Mouse (Mus musculus) forebrain, postnatal 0 days (tissue): Measurements from ENCODE around the gene Thsd4. TPM values are rescaled to one million over a fixed set of nuclear protein-coding genes. Genes with fewer than 3 reads are reported as not detected.

Experiments
- ATAC-seq: fragments of 200-750 bp; cut with Nextera tagmentation; 2 replicates; pipeline ENCODE4 v1.8.0; 2017; ENCODE audit warnings: mild to moderate bottlenecking, moderate library complexity
- DNase-seq: peaks from one replicate; pipeline ENCODE4 v3.0.0-alpha.2; 2015
- H3K27ac ChIP-seq: fragments of 300-500 bp; sonication (generic); 2 replicates; pipeline ENCODE4 v1.5.1; 2014; ENCODE audit warnings: low read depth, mild to moderate bottlenecking, antibody characterized with exemption, low read length, moderate library complexity, mixed read lengths
- H3K27me3 ChIP-seq: fragments of 300-500 bp; sonication (generic); 2 replicates; pipeline ENCODE4 v1.6.1; 2014; ENCODE audit warnings: mild to moderate bottlenecking, low read length, mixed read lengths; ENCODE audit not compliant: insufficient read depth
- H3K36me3 ChIP-seq: fragments of 300-500 bp; sonication (generic); 2 replicates; pipeline ENCODE4 v1.6.1; 2014; ENCODE audit warnings: mild to moderate bottlenecking, moderate library complexity; ENCODE audit not compliant: insufficient read depth
- H3K4me1 ChIP-seq: fragments of 300-500 bp; sonication (generic); 2 replicates; pipeline ENCODE4 v1.6.1; 2014; ENCODE audit warnings: antibody characterized with exemption; ENCODE audit not compliant: insufficient read depth
- H3K4me2 ChIP-seq: fragments of 300-500 bp; sonication (generic); 2 replicates; pipeline ENCODE4 v1.6.1; 2014; ENCODE audit warnings: low read depth, mild to moderate bottlenecking, moderate library complexity
- H3K4me3 ChIP-seq: fragments of 300-500 bp; sonication (generic); 2 replicates; pipeline ENCODE4 v1.5.1; 2014; ENCODE audit warnings: low read depth, low read length, mixed read lengths
- H3K9ac ChIP-seq: fragments of 300-500 bp; sonication (generic); 2 replicates; pipeline ENCODE4 v1.6.1; 2014; ENCODE audit warnings: mild to moderate bottlenecking
- H3K9me3 ChIP-seq: fragments of 300-500 bp; sonication (generic); 2 replicates; pipeline ENCODE4 v1.6.1; 2016; ENCODE audit warnings: low read length
- CTCF ChIP-seq: sonication (generic); IDR thresholded peaks from 2 replicates; pipeline ENCODE4 v1.5.1; 2016; ENCODE audit warnings: antibody characterized with exemption, control low read depth, low read depth
- WGBS: fragments of 180-500 bp; shearing (Covaris S2); extraction: QIAGEN DNeasy Blood & Tissue Kit; methylation state at CpG from one replicate; pipeline ENCODE4 v1.1.7; 2014; 5-methylcytosine and 5-hydroxymethylcytosine counted together
- polyA plus RNA-seq: library from polyadenylated mRNA; unstranded; fragments of >200 nt; fragmentation: Nextera tagmentation; extraction: Ambion mirVana; gene quantifications from 2 replicates; pipeline ENCODE4 v1.2.1, GENCODE M21; 2015
- total RNA-seq: library from RNA; depleted of rRNA; stranded (reverse); fragments of >200 nt; gene quantifications from 2 replicates; pipeline ENCODE4 v1.2.3, GENCODE M21; 2014

Gene Thsd4
- total and polyA plus RNA-seq, 2 experiments from 2014 or later: 3.5 to 14.2 TPM

- no peak for ATAC-seq
Observed at GRCm38 (mm10) chr9:59949511-59949910, 572.3 kb downstream of the Thsd4 start.

GRCm38 (mm10) chr9:59948691-59949250, 573.1 kb downstream of the Thsd4 start:
- TF ChIP-seq CTCF: no peak
- DNase-seq: no peak

More at GRCm38 (mm10) chr9:59949511-59949910, 572.3 kb downstream of the Thsd4 start:
- Histone ChIP-seq H3K36me3 (no peaks in the 10 kb centered on the region), H3K4me3 (no peak overlapping the region), H3K9me3 (no peaks in the 10 kb centered on the region), H3K4me2 (no peak overlapping the region), H3K27me3 (no peaks in the 10 kb centered on the region), H3K4me1 (no peaks in the 10 kb centered on the region), H3K9ac (no peak overlapping the region), H3K27ac (no peak overlapping the region)
- no peak for TF ChIP-seq CTCF
- DNase-seq: no peak
- 87% methylated on average over 6 of the region's 6 CpGs for WGBS

DNA sequence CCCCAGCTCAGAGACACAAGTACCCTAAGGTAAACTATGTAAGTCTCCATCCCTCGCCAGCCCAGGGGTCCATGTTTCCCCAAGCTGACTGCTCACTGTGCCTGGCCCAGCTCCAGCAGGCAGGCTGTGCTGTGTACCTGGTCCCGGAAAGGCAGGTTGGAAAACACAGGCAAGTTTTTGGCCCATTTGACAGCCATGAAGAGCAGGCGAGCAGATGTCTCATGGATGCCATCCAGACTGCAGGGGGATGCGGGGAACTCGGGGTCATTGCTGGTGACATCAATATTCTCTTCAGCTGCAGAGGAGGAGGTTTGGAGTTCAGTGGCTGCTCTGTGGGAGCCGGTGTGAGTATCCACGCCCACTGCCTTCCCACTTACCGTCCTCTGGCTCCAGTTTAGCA, 573.6 kb downstream of the Thsd4 start:
- Histone ChIP-seq H3K4me3 (no peak overlapping the region), H3K27me3 (no peaks in the 10 kb centered on the region), H3K36me3 (no peaks in the 10 kb centered on the region), H3K27ac (no peak overlapping the region), H3K9me3 (no peaks in the 10 kb centered on the region), H3K9ac (no peak overlapping the region), H3K4me2 (no peak overlapping the region), H3K4me1 (no peaks in the 10 kb centered on the region)
- 74% methylated on average over 8 of the region's 8 CpGs for WGBS
- TF ChIP-seq CTCF: no peak
- DNase-seq (no peak), ATAC-seq (no peak)

More at GRCm38 (mm10) chr9:59948691-59949250, 573.1 kb downstream of the Thsd4 start:
- Histone ChIP-seq H3K4me3 (no peak overlapping the region), H3K9ac (no peak overlapping the region), H3K4me1 (no peaks in the 10 kb centered on the region), H3K9me3 (no peaks in the 10 kb centered on the region), H3K36me3 (no peaks in the 10 kb centered on the region), H3K27ac (no peak overlapping the region), H3K27me3 (no peaks in the 10 kb centered on the region), H3K4me2 (no peak overlapping the region)
- ATAC-seq: no peak
- WGBS: 87% methylated on average over 17 of the region's 17 CpGs

DNA sequence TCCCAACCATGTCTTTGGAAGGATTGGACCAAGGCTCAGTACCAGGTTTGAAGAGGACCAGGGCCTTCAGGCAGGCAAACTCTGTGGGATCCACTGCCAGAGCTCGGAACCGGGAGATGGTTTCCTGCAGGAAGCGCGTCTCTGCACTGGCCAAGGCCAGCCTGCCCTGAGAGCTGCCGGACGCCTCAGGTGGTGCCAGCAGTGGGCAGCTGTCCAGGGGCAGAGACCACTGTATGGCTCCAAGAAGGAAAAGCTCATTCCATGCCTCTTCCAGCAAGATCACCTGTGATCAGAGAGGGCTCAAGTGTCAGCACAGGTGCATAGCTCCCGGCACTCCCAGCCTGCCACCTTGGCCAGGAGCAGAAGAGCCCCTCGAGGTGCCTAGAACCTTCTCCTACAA, 574.6 kb downstream of the Thsd4 start:
- no peaks in the 10 kb centered on the region for H3K27me3 ChIP-seq
- H3K9me3 ChIP-seq: no peaks in the 10 kb centered on the region
- no peak overlapping the region for H3K4me2 ChIP-seq
- WGBS: 81% methylated on average over 8 of the region's 8 CpGs
- no peaks in the 10 kb centered on the region for H3K36me3 ChIP-seq
- DNase-seq (no peak), ATAC-seq (no peak)
- H3K4me1 ChIP-seq: no peaks in the 10 kb centered on the region
- no peak overlapping the region for H3K27ac ChIP-seq
- H3K9ac ChIP-seq: no peak overlapping the region
- no peak overlapping the region for H3K4me3 ChIP-seq
- TF ChIP-seq CTCF: no peak

GRCm38 (mm10) chr9:59945241-59945640, 576.6 kb downstream of the Thsd4 start:
- ATAC-seq (no peak), DNase-seq (no peak)
- H3K4me3 ChIP-seq: no peak overlapping the region
- H3K4me1 ChIP-seq: no peaks in the 10 kb centered on the region
- no peak overlapping the region for H3K4me2 ChIP-seq
- H3K27me3 ChIP-seq: no peaks in the 10 kb centered on the region
- H3K27ac ChIP-seq: no peak overlapping the region
- no peak for TF ChIP-seq CTCF
- H3K36me3 ChIP-seq: no peaks in the 10 kb centered on the region
- no peak overlapping the region for H3K9ac ChIP-seq
- no peaks in the 10 kb centered on the region for H3K9me3 ChIP-seq
- WGBS: 91% methylated on average over 3 of the region's 3 CpGs

DNA sequence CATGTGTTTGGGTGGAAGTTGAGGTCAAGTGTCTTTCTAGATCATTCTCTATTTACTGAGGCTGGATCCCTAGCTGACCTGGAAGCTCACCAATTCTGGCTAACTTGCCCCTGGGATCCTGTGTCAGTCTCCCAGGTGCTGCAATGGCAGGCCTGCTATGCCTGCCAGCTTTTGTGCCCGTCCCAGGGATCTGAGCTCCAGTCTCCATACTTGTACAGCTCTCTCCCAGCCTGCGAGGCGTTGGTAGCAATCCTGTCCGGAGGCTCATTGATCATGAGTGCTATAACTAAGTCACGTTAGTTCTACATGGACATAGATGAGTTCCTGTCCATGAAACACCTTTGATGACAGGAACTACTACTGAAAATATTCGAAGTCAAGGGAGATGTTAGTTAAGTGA, 578.0 kb downstream of the Thsd4 start:
- no peak overlapping the region for H3K9ac ChIP-seq
- WGBS: 87% methylated on average over 6 of the region's 6 CpGs
- no peak for DNase-seq

DNA sequence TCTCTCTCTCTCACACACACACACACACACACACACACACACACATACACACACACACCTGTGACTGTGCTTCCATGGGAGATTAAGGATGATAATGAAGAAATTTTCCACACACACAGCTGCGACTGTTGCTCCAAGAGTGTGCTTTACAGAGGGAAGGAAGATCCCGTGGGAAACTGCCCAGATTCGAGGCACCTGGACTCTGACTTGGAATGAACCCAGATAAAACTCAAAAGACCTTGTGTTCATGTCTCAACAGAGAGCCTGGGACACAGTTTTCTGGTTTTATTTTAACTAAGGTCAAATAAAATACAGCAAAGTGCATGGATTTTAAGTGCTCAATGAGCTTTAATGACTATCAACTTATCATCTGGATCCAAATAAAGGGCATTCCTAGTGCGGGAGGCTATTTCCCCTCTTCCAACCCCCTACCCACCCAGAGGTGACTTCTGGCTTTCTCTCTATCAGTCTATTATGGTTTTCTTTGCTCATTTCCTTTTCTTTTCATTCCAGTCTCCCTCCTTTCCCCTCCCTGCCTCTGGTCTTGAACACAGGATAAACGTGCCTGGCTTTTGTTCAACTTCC, 579.3 kb downstream of the Thsd4 start:
- Histone ChIP-seq H3K9me3 (no peaks in the 10 kb centered on the region), H3K4me2 (no peak overlapping the region), H3K4me3 (no peak overlapping the region), H3K36me3 (no peaks in the 10 kb centered on the region), H3K4me1 (no peaks in the 10 kb centered on the region), H3K9ac (no peak overlapping the region), H3K27me3 (no peaks in the 10 kb centered on the region), H3K27ac (no peak overlapping the region)
- 58% methylated on average over 5 of the region's 5 CpGs for WGBS
- ATAC-seq (no peak), DNase-seq (no peak)
- no peak for TF ChIP-seq CTCF

More for the DNA sequence above, 578.0 kb downstream of the Thsd4 start:
- no peak for TF ChIP-seq CTCF
- H3K4me3 ChIP-seq: no peak overlapping the region
- no peak overlapping the region for H3K4me2 ChIP-seq
- H3K27ac ChIP-seq: no peak overlapping the region
- ATAC-seq: no peak
- H3K9me3 ChIP-seq: no peaks in the 10 kb centered on the region
- no peaks in the 10 kb centered on the region for H3K27me3 ChIP-seq
- H3K4me1 ChIP-seq: no peaks in the 10 kb centered on the region
- H3K36me3 ChIP-seq: no peaks in the 10 kb centered on the region
